Mouse (Mus musculus): ENCODE results near the gene Ccpg1os.

DNA sequence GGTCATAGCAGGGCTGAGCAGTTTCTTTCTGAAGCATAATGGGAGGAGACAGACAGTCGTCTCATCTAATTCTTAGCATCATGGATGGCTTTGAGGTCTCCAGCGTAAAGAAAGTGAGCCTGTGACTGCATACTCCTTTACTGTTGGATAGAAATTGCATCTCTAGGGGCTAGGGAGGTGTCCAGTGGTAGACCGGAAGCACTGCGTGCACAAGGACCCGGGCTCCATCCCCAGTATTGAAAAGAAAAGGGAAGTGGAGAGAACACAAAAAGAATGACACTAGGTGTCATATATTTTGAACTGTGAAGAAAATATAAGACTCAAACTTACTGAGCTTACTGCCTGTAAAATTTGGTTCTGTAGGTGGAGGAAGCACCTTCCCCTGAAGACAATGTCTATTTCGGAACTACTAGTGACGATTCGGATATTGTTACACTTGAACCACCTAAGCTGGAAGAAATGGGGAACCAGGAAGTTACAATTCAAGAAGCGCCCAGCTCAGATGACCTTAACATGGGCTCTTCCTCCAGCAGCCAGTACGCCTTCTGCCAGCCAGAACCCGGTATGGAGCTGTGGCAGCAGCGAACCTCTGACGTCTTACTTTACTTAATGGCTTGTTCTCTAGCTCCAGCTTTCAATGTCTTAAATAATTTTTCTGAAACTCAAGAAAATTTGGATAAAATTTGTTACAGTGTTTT, 16.3 kb upstream of the Ccpg1os start:
- no peak for TF ChIP-seq POLR2A (IDR thresholded peaks at IDR 0.05; ENCODE audit: low read depth, low read length)
- TF ChIP-seq CTCF (IDR thresholded peaks at IDR 0.05; ENCODE audit: borderline replicate concordance, insufficient read depth, low read length): no peak

Measured in embryonic fibroblast, embryonic 13.5 days (primary cell).